Mouse (Mus musculus) left cerebral cortex, postnatal 25 days (tissue): ENCODE results near the gene Slc41a3. TPM values are rescaled to one million over a fixed set of nuclear protein-coding genes. Genes with fewer than 3 reads are reported as not detected.

Experiments
- DNase-seq, 2 experiments: peaks; one replicate each; pipeline ENCODE4 v3.0.0; 2022; ENCODE audit warnings: low spot score in 2 of 2, mixed read lengths in 1 of 2
- intact Hi-C: fragments of 180-260 bp; cut with DNase I; formaldehyde crosslinking; loops from one replicate; pipeline ENCODE4 v1.15.1; 2025
- microRNA-seq, 2 experiments: library from miRNA; unstranded; fragments of <30 nt; microRNA quantifications; one replicate each; pipeline ENCODE4 v1.2.0; 2022
- total RNA-seq, 2 experiments: library from RNA; stranded (reverse); gene quantifications; 2 replicates each; pipeline ENCODE4 v1.2.3; 2021

Gene Slc41a3
- total RNA-seq, 2 experiments from 2014 or later = 4.3 to 5.1 TPM

DNA sequence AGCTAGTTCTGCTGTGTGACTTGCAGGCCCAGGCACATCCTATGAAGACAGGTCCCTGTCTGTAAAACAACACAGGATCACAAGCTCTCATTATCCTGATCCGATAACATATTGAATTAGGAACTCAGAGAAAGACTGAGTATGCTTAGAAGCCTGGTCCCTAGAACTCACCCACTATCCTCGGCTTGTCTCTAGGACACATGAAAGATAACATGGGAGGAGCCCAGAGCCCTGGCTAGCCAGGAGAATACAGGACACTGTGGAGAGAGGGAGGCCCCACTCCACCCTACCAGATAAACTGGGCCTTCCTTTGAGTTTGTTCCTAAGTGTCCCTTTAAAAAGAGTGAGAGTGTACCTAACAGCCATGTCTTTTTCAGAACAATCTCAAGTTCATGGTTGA, 55.4 kb downstream of the Slc41a3 start:
- DNase-seq = no peak
- intact Hi-C loops = no loop called here

GRCm38 (mm10) chr6:90660398-90661028, 56.0 kb downstream of the Slc41a3 start:
- intact Hi-C loops = no loop called here
- DNase-seq = no peak

GRCm38 (mm10) chr6:90661029-90661399, 56.5 kb downstream of the Slc41a3 start:
- intact Hi-C loops = no loop called here
- no peak for DNase-seq

DNA sequence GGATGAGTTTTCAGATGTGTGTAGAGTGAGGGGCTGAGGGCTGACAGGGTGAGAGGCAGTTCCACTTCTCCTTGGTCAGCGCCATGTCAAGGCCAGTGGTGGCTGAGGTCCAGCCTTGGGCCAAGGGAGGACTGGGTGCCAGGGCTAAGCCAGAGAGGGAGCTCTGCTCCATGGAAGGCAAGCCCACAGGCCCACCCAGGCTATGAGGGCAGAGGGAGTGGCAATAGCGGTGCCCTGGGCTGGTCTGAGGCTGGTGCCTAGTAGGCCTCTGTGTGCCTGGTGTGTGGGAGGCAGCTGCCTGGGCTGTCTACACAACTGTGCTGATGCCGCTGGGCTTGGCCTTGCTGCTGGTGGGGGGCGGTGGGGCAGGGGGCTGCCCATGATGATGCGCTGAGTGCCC, 57.6 kb downstream of the Slc41a3 start:
- no peak for DNase-seq
- intact Hi-C loops = no loop called here

DNA sequence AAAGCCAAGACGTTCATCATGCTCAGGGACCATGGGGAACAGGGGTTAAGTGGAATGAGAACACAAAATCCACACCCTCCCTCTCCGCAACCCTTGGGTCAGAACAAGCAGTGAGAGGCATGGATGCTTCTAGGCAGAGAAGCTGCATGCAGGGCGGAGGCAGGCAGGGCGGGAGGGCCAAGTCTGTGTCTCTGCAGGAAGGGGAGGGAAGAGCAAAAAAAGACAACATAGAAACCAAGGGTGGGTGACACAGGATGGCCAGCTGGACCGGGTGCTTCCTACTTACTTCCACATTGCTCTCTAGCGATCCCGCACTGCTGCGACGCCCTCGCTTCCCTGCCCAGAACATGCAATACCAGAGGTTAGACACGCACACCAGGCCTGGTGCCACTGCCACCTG, 59.2 kb downstream of the Slc41a3 start:
- no peak for DNase-seq
- intact Hi-C loops = no loop called here

DNA sequence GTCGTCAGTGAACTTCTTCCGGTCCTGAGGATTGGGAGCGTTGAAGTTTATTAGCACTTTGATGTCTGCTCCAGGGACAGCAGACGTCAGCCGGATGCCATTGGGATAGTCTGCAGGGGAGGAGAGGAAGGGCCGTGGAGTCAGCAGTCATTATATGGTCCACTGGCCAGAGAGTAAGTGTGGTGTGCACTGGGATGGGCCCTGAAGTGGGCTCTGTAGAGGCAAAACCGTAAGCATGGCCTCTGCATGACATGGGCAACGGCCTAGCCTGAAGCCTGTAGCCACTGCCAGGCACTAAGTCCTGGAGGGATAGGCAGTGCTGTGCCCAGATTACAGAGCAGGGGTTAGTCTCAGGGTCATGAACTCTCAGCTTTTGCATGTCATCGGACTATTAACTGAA, 64.2 kb downstream of the Slc41a3 start:
- intact Hi-C loops = no loop called here
- DNase-seq = no peak

GRCm38 (mm10) chr6:90678759-90679158, 74.2 kb downstream of the Slc41a3 start:
- no peak for DNase-seq
- intact Hi-C loops = no loop called here

DNA sequence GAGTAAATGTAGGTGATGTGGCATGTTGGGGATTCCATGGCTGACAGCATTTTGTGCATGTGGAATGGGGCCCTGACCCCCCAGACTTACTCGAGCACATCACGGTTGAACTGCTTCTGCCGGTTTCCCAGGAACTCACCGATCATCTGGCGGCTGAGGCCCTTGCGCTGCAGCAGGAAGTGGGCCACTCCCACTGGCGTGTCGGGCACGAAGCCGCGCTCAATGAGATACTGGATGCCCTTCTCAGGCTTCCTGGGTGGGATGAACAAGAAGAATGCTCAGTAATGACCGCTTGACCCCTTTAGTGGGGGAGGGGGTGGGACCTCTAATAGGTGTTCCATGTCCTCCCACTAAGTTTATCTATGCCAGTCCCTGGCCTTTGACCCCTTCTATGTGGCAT, 75.9 kb downstream of the Slc41a3 start:
- intact Hi-C loops = no loop called here

GRCm38 (mm10) chr6:90683831-90684532, 79.5 kb downstream of the Slc41a3 start:
- DNase-seq = no peak
- intact Hi-C loops = no loop called here

More for the DNA sequence above, 75.9 kb downstream of the Slc41a3 start:
- no peak for DNase-seq

GRCm38 (mm10) chr6:90686812-90687211, 82.3 kb downstream of the Slc41a3 start:
- intact Hi-C loops = no loop called here
- DNase-seq = no peak

DNA sequence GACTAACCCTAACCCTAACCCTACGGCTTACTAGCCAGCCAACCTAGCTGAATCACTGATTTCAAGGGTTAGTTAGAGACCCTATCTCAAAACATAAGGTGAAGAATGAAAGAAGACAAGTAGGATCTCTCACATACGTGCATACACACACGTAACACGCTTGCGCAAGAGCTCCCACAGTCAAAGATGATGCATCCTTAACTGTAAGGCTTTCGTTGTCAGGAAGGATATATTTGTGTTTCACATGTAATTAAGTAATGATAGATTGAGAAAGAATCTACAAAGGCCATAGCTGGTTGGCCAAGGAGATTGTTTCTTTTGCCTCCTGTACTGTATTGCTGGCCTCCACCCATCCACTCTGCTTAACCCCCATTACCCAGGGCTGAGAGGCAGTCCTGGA, 83.5 kb downstream of the Slc41a3 start:
- intact Hi-C loops = no loop called here
- DNase-seq = no peak

DNA sequence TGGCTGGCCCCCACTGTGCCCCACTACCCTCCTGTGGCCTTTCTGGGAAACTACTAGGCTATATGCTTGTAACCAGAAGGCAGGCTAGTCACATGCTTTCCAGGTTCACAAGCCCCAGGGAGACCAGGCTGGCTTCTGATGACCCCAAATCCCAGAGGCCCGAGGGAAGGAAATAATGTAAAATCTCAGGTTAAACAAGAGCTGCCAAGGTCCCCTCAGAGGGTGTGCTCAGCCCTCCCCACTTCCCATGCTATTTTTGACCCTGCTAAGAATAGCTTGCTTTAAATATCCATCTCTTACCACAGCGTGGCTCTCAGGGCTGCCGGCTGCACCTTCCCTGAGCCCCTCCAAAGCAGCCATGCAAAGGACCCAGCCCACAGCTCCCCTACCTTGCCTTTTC, 84.2 kb downstream of the Slc41a3 start:
- no peak for DNase-seq
- intact Hi-C loops = no loop called here

GRCm38 (mm10) chr6:90689500-90689899, 85.0 kb downstream of the Slc41a3 start:
- intact Hi-C loops = no loop called here
- DNase-seq = no peak

- no peak for DNase-seq
- intact Hi-C loops = no loop called here
These were observed 87.4 kb downstream of the Slc41a3 start for GRCm38 (mm10) chr6:90691935-90692334.

GRCm38 (mm10) chr6:90692404-90692803, 87.9 kb downstream of the Slc41a3 start:
- DNase-seq = no peak
- intact Hi-C loops = no loop called here

GRCm38 (mm10) chr6:90695754-90696153, 91.2 kb downstream of the Slc41a3 start:
- intact Hi-C loops = no loop called here

More at GRCm38 (mm10) chr6:90695754-90696153, 91.2 kb downstream of the Slc41a3 start:
- DNase-seq = peak in 1 of 2 experiments; percentile 75

Small RNA genes lying within 50 kb of the gene (microRNA-seq; reads per million reads assigned to microRNA genes)
- gene Gm24816 = 0 reads per million in 2 experiments

Other genes starting within 250 kb of the Slc41a3 start
- gene Zxdc, start 235.2 kb upstream of the Slc41a3 start, total RNA-seq = 10 to 100 TPM; 27.2 to 29.9 TPM
- gene Cfap100, start 175.9 kb upstream of the Slc41a3 start, total RNA-seq = 1 to 10 TPM; 3.8 to 3.9 TPM
- 10 to 100 TPM; 20.8 to 24.2 TPM for gene Klf15, start 142.1 kb upstream of the Slc41a3 start, total RNA-seq
- 10 to 100 TPM; 63.5 to 65.8 TPM for gene Aldh1l1, start 118.3 kb upstream of the Slc41a3 start, total RNA-seq